Mouse (Mus musculus) urinary bladder, postnatal 14 days (tissue): ENCODE data around the gene Cfap161.
A peak's percentile ranks its signal among the peaks of the same experiment; 100 is the strongest.

ENCODE experiments used
- DNase-seq: peaks from one replicate; pipeline ENCODE4 v3.0.0; 2021; ENCODE audit warnings: low spot score

Gene Cfap161

DNA sequence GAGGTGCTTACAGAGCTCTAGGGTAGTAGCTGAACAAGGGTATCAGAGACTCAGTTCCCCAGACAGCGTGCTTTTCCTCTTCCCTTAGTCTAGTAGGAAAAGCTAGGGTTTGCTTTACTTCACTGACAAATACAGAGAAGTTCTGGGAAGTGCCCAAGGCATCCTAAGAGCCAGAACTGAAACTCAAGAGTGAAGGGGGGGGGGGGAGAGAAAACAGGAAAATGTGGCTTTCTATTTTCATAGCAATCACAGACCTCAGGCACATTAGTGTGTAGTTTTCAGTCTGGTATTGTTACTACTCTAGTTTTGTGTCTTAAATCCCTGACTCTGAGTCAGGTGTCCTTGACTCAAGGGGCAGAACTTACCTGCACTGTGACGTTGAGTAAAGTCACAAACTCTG lies 7.3 kb upstream of the Cfap161 start:
- DNase-seq: no peak

DNA sequence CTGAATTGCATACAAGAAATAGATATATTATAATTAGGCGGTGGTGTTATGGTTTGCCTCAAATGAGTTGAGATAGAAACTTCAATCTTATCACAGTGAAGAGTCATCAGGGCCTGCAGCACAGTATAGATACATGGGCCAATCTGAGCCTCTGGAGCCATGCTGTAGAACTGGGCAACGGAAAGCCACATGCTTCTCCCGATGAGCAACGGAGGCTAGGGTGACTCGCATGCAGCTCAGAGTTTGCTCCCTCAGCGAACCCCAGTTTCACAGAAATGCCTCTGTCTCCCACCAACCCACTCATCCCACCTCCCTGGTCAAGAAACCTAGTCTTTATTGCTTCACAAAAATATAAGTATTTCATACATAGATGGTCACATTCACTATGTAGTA lies 6.8 kb upstream of the Cfap161 start:
- no peak for DNase-seq

DNA sequence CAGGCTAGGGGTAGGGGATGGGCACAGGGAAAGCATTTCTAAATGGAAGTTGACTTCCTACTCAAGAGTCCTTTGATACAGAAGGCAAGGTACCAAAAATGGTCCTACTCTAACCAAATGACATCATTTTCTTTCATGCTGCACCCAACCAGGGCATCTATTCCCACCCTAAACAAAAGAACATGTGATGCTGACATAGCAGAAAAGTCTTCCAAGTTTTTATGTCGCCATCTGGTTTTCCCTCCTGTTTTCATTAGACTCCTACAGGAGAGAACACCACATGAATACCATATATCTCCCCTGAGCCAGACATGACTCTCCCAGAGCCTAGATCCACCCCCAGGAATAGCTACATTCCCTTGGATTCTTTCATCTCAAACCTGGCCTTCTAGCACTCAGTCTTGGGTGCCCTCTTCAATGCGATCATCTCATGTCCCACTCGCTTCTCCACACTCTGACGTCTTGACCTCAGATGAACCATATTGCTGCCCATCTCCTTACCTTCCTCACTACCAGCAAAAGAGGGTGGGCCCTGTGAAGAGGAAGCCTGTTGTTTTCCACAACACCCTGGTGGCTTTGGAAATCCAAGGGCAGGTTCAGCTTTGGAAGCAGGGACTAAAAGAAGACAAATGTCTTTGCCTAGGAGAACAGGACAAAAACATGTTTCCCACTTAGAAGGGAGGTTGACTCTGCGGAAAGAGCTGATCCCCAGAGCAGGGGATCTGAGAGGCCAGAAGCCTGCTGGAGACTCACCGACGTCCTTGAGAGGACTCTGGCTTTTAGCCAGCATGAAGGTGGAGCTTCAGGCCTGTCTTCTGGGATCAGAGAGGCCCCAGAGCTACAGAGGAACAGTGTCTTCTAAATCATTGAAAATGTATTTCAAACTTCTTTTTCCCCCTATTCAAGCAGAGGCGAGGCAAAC lies 6.1 kb upstream of the Cfap161 start:
- DNase-seq: no peak

DNA sequence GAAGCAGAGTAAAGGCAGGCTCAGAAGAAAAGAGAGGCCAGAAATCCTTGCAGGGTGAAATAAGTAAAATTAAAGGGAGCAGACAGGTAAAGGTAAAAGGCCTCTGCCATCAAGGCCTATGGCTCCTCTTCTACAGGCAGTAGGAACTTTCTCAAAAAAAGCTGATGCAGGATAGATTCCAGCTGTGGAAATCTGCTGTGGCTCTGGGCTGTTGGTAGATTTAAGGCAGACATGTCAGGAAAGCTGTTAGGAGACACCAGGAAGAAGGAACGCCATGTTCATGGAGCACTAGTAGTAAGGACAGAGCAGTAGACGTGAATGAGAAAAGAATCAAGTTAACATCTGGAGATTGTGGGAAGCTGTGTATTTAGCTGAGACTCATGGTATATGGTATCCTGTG lies 5.4 kb upstream of the Cfap161 start:
- no peak for DNase-seq

DNA sequence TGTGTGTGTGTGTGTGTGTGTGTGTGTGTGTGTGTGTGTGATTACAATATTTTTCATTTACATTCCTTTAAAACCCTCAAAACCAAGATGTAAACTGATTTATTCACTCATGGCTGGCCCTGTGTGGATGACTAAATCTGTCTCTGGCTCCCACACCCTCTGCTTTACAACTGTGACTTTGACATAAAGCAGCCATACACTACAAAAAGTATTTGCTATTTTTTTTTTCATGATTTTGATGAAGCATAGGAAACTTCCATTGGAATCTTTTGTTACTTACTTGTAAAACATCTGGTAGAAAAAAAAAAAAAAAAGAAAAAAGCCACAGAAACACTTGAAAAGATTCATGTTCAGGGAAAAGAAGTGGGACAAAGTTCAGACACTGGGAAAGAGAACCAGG lies 3.3 kb upstream of the Cfap161 start:
- DNase-seq: no peak

DNA sequence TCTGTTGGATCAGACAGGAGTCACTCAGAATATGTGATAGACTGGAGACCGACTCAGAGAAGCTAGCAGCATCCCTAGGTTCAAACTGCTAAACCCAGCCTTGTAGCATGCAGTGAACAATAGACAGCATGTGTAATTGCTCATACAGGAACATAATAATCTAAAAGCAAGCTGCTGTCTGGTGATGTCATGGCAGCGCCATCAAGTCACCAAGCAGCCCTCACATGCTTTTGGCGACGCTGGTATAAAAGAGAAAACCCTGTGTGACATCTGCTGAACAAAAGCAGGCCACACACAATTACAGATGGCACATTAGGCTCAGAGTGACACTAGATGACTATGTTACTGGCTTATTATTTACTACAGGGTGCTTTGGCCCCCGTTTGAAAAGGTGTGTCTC lies 1.5 kb upstream of the Cfap161 start:
- no peak for DNase-seq

DNA sequence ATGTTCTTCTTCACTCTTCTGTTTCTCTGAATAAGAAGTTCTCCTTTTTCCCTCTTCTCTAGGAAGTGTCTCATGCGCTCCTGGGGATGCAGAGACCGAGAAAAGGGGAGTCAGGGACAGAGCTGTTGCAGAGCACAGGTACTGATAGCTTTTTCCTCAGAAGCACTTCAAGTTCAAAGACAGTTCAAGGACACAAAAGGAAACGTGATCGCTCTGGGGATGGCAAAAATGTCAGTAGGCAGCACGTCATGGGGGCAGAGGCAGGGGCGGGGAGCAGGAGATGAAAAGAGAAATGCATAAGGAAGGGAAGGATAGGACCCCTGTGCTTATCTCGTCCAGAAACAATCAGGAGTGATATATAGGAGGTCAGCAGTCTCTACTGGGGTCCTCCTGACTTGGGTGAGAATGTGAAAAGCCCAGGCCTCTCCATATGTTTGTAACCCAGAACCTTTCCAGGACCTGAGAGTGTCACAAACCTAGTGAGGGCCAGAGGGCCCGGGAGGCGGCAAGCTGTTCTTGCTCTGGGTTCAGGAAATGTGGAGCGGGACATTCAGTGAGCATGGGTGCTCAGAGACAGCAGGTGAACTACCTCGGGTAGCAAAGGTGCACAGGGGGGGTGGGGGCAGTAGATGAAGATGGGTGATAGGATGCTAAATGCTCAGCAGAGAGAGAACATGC lies 535 bp downstream of the Cfap161 start:
- no peak for DNase-seq

DNA sequence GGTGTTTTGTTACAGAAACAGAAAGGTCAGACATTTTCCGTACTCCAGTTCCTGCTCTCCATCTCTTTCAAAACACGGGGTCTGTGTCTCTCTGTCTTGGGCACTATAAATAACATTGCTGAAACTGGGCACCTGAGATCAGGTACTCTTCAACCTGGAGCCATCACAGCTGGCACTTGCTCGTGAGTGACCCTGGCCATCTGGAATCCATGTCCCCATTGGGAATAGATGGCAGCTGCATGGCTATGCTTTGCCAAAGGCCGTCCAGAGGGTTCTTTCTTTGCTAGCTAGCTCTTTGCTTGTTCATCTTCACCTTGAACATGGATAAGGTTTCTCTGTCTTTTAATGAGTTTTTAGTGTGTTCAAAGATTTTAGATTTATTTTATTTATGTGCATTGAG lies 13.8 kb downstream of the Cfap161 start:
- DNase-seq: no peak

DNA sequence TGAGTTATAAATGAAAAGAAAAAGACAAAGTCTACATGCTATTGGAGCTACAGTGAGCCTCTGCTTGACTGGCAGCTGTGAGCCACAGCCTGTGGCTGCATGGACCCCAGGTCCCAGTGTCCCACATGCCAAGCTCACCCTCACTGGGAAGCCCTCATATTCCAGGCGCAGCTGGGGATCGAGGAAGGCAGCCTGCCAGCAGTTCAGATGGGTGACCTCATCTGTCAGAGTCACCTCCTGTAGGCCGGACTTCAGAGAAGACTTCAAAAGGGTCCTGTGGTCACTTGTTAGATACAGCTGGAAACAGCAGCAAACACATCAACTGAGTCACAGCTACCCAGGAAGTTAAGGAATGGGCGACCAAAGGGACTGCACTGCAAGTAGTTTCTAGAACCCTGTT lies 14.7 kb downstream of the Cfap161 start:
- DNase-seq: no peak

DNA sequence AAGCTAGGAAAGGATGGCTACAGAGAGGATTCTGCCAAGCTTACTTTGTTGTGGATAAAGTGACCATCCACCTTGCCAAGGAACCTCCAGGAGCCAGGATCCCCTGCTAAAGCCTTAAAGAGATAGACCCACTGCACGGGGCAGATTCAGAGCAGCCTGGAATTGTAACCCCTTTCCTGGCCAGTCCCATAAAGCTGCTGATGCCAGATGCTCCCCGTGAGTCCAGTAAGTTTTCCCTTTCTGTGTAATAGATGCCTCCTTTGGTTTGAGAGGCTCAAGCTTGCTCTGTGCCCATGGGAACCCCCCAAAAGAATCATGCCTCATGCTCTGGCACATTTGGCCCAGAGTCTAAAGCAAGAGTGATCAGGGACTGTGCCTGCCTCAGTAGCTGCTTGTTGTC lies 15.7 kb downstream of the Cfap161 start:
- DNase-seq: no peak

DNA sequence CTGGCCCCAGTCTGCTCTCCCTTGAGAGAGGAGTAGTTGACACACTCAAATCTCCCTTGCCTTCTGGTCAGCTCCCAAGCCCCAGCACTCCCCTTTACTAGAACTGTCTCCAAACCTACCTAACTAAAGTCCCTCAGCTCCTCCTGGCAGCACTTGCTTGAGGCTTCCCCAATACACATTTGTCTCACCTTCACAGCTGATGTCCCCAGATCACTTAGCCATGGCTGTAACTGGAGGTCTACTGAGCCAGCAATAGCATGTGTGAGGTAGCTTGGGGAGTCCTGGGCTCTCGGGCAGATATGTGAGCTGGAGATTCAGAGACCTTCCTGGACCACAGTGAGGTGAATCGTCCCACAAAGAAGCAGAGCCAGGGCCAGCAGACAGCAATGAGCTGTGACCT lies 16.2 kb downstream of the Cfap161 start:
- no peak for DNase-seq

DNA sequence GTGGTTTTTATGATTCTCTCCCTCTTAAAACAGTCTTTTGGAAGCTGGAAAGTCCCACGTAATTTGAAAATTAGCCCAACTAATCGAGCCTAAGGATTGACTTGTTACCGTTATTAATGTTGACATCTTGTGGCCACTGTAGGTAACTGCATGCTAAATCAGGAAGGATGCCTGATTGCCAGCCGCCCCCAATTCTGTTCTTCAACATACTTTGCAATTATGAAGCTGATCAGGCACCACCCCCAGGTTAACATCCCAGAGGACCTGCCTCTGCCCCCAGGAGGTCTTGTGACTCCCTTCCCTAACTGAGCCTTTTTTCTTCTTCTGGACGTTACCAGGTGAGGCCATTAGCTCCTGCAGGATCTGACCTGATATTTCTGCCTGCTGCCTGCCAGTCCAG lies 20.0 kb downstream of the Cfap161 start:
- DNase-seq: peak; percentile 12

DNA sequence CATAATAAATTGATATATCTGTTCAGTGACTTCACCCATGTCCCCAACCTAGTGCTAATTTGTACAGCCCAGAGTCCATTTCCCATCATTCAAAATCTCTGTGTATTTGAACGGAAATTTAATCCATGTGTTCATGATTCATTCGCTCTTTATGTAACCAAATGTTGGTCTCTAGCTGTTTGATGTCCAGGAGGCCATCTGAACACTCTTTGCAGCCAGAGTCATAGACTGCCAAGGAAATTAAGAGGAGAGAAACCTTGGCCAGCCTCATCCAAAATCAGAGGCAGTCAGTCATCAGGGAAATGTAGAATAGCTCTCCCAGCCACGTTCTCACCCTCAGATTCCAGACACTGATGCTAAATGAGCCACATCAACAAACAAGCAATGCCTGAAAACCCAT lies 31.0 kb downstream of the Cfap161 start:
- DNase-seq: no peak

DNA sequence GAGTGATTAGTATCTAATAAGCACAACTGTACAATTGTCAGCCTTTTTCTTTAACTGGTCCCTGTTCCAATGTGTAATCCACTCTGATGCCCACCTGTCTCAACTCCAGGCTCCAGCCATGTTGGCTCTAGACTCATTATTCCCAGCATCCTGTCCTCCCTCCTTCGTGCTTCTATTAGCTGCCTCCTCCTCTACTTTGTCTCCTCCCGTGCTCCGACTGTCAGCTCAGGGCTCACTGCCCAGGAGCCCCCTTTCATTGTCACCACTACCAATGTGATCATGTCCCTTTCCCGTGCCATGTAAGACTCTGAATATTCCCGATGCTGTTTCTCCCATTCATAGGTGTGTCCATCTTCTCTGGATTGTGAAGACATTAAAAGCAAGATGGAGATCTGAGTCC lies 32.3 kb downstream of the Cfap161 start:
- DNase-seq: no peak

DNA sequence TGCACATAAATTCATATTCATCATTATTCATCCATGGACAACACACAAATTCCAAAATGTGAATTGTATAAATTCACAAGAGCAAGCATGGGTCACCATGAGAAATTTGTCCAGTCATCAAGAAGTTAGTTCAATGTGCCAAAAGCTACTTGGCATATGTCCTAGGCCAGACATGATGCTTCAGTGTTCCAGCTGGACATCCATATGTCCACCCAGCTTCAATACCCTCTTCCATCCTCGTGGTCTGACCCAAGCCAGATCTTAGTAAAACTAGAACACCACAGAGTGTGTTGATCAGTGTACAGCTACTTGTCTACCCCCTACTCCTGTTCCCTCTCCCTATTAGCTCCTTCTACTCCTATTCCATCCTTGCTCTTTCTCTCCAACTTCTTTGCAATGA lies 43.6 kb downstream of the Cfap161 start:
- DNase-seq: no peak

DNA sequence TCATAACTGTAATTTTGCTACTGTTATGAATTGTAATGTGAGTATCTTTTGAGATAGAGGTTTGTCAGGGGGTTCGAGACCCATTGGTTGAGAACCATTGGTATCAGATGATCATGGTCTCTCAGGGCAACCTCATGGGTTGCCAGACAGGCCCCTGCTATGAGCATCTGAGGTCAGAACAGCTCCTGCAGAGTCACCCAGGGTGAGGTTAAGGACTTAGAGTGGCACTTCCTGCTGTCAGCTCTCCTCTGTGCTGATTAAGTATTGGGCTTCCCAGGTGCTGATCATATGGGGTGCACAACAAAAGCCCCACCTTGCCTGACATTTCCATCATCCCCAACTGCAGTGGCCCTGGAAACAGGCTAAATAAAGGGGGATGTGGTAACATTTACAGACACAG lies 46.3 kb downstream of the Cfap161 start:
- DNase-seq: no peak

DNA sequence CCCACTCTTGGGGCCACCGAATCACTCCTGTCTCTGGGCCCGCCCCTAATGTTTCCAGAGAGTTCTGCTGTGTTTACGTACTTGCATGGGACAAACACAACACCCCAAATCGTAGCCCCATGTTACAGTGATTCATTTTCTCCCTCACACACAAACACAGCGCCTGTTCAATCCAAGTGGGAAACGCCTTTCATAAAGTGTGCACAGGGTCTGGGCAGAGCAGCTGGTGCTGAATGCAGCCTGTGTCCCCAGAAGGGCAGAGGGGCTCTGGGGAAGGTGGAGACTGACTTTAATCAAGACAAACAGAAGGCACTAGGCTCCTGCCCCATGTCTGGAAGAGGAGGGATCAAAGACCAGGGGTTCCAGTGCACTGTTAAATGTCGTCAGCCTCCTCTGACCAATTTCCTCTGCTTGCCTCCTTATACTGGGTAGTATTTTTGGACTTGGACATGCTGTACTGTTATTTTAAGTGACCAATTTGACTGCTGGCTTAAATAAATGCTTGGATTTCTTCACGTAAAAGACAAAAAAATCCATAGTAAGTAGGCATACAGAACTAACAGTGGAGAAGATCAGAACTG lies 48.5 kb downstream of the Cfap161 start:
- DNase-seq: no peak

DNA sequence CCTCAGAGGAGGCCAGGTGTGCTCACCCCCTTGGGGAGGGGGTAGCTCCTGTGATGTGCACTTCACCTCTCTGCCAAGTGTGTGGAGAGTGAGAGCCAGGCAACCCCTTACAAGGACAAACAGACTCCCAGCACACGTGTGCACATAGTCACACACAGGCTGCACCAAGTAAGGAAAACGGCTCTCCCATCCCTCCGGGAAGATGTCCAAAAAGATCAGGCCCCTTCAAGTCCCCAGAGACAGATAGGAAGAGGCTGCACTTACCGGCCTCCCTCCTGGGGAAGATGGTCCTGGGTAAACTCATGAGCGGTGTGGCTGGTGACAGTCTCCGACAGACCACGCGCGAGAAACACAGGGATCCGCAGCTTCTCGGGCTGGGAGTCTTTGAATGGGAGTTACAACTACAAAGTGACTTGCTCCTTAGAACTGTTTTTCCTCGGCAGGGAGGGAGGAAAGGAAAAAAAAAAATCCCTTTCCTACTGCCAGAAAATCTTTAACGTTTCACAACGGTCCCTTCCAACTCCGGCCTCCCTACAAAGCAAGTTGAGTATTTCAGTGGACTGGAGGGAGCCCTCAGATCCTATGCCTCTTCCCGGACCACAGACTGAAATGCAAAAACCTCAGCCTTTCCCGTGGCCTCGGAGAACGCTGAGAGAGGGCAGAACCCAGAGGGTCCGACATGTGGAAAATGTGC lies 49.1 kb downstream of the Cfap161 start, which contains the start of gene Il16:
Il16 (minus strand) TSS at position 314 of the 694 bp plus-strand sequence.
- DNase-seq: peak; percentile 20

DNA sequence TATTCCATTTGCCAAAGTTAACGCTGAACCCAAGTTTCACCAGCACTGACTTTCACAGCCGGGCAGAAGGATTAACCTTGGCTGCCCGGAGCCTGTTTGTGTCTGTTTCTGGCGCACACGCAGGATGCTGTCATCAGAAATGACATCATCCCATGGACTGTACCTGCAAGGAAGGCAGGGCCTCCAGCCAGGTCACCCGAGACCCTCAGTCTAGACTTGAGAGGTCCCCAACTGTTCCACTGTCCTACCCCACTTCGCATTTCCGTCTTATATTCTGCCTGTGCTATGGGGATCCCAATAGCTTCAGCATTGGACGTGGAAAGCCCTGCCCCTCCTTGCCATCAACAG lies 49.6 kb downstream of the Cfap161 start:
- no peak for DNase-seq

DNA sequence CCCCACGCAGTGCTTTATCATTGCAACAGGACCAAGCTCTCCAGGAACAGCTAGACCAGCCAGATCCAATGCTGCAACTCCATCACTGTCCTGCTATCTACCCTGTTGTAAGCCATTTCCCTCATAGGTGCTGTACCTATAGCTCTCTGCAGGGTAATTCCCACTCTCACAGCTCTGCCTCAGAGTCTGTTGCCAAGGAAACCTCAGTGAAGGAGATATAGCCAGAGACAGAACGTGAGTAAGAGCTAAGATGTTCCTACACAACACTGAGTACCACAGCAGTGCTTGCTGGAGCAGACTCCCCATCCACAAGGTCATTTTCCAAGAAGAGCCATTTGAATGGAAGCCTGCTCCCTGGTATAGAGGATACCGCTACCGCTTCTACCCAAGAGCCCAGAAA lies 50.4 kb downstream of the Cfap161 start:
- no peak for DNase-seq

DNA sequence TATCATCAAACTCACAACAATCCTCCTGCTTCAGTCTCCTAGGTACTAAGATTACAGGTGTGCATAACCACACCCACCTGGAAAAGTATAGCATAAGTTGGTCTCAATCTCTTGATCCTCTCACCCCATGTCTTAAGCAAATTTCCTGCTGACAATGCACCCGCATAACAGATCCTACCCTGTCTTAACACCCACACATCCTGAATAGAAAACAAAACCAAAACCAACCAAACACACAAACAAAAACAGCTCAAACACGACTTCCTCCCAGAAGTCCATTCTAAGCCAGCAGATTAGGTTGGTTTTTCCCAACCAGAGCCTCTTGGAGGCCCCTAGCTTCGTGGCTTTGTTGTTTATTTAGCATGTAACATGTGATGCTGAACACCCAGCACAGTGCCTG lies 52.0 kb downstream of the Cfap161 start:
- DNase-seq: no peak

DNA sequence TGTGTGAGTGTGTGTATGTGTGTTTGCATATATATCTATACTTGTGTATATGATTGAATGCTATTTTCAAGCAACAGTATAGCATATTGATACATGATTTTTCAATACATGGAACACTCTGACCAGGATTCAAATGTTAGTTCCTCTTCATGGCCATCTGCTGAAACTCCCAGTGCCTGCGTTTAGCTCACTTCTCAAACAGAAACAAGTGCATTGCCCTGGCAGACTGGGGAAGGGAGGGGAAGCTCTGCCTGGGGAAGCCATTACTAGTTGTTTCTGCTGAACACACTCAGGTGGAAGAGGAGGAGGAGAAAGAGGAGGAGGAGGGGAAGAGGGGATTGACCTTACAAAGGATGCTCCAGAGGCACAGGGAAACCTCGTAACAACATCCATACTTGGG lies 52.7 kb downstream of the Cfap161 start:
- no peak for DNase-seq
